Mouse (Mus musculus): ENCODE data around the gene Ctsa. TPM values are rescaled to one million over a fixed set of nuclear protein-coding genes. Genes with fewer than 3 reads are reported as not detected.

Ctsa gene
- total RNA-seq (2023): 189 to 200 TPM (median 195 TPM) in 4 replicates

GRCm38 (mm10) chr2:164832748-164833301 lies at the start of gene Ctsa:
Gene Ctsa (plus strand): TSS chr2:164832873.

GRCm38 (mm10) chr2:164785481-164786387 lies 46.9 kb upstream of the Ctsa start, which contains the start of gene Snx21:
Gene Snx21 (plus strand): TSS chr2:164785823.

GRCm38 (mm10) chr2:164804533-164805331 lies 27.9 kb upstream of the Ctsa start, which contains the start of the genes Acot8 and Zswim3:
Gene Acot8 (minus strand): TSS chr2:164804882.
Gene Zswim3 (plus strand): TSS chr2:164805098.

GRCm38 (mm10) chr2:164822636-164823165 lies 10.0 kb upstream of the Ctsa start, which contains the start of gene Zswim1:
Gene Zswim1 (plus strand): TSS chr2:164822686.

GRCm38 (mm10) chr2:164828437-164828836 lies 4.2 kb upstream of the Ctsa start, which contains the start of gene Spata25:
Gene Spata25 (minus strand): TSS chr2:164828537.

GRCm38 (mm10) chr2:164833314-164833959 lies 764 bp downstream of the Ctsa start, which contains the start of gene Neurl2:
Gene Neurl2 (minus strand): TSS chr2:164833456.

GRCm38 (mm10) chr2:164857101-164857821 lies 24.6 kb downstream of the Ctsa start, which contains the start of gene Pltp:
Gene Pltp (minus strand): TSS chr2:164857711.

GRCm38 (mm10) chr2:164879228-164879567 lies 46.5 kb downstream of the Ctsa start, which contains the start of gene Pcif1:
Gene Pcif1 (plus strand): TSS chr2:164879304.

Other genes starting within 250 kb of the Ctsa start
- gene Wfdc6a, start 247.4 kb upstream of the Ctsa start, total RNA-seq (2023): not detected in 4 replicates
- gene Eppin, start 239.3 kb upstream of the Ctsa start, total RNA-seq (2023): not detected in 4 replicates
- gene Wfdc6b, start 219.4 kb upstream of the Ctsa start, total RNA-seq (2023): not detected in 4 replicates
- gene Wfdc8, start 219.2 kb upstream of the Ctsa start, total RNA-seq (2023): not detected in 4 replicates
- gene Wfdc16, start 194.1 kb upstream of the Ctsa start, total RNA-seq (2023): not detected in 4 replicates
- 1.5 TPM in 1 of 4 replicates, not detected in the others for gene Wfdc10, start 176.8 kb upstream of the Ctsa start, total RNA-seq (2023)
- gene Wfdc9, start 176.3 kb upstream of the Ctsa start, total RNA-seq (2023): not detected in 4 replicates
- gene Wfdc11, start 158.8 kb upstream of the Ctsa start, total RNA-seq (2023): not detected in 4 replicates
- not detected in 4 replicates for gene Wfdc13, start 147.8 kb upstream of the Ctsa start, total RNA-seq (2023)
- gene Spint4, start 134.4 kb upstream of the Ctsa start, total RNA-seq (2023): not detected in 4 replicates
- not detected in 4 replicates for gene Spint5, start 117.6 kb upstream of the Ctsa start, total RNA-seq (2023)
- not detected in 4 replicates for gene Wfdc3, start 86.9 kb upstream of the Ctsa start, total RNA-seq (2023)
- 38.4 to 45.2 TPM (median 42.9 TPM) in 4 replicates for gene Dnttip1, start 86.9 kb upstream of the Ctsa start, total RNA-seq (2023)
- 1.7 to 4.0 TPM (median 2.7 TPM) in 4 replicates for gene Ube2c, start 63.0 kb upstream of the Ctsa start, total RNA-seq (2023)
- gene Tnnc2, start 52.9 kb upstream of the Ctsa start, total RNA-seq (2023): not detected in 4 replicates
- gene Snx21, start 47.0 kb upstream of the Ctsa start, total RNA-seq (2023): 0.46 to 0.97 TPM (median 0.70 TPM) in 4 replicates
- gene Acot8, start 28.0 kb upstream of the Ctsa start, total RNA-seq (2023): 53.7 to 69.6 TPM (median 60.6 TPM) in 4 replicates
- 3.2 to 4.0 TPM (median 3.6 TPM) in 4 replicates for gene Zswim3, start 27.8 kb upstream of the Ctsa start, total RNA-seq (2023)
- gene Zswim1, start 10.2 kb upstream of the Ctsa start, total RNA-seq (2023): 8.4 to 9.0 TPM (median 8.5 TPM) in 4 replicates
- gene Spata25, start 4.3 kb upstream of the Ctsa start, total RNA-seq (2023): 1.2 to 2.3 TPM (median 1.2 TPM) in 3 of 4 replicates, not detected in the other
- 3.8 to 5.6 TPM (median 4.9 TPM) in 4 replicates for gene Neurl2, start 583 bp downstream of the Ctsa start, total RNA-seq (2023)
- gene Pltp, start 24.8 kb downstream of the Ctsa start, total RNA-seq (2023): 7.6 to 11.4 TPM (median 9.0 TPM) in 4 replicates
- gene Pcif1, start 46.4 kb downstream of the Ctsa start, total RNA-seq (2023): 93.6 to 100 TPM (median 96.6 TPM) in 4 replicates
- gene Zfp335, start 78.9 kb downstream of the Ctsa start, total RNA-seq (2023): 55.9 to 61.8 TPM (median 58.0 TPM) in 4 replicates
- gene Mmp9, start 107.9 kb downstream of the Ctsa start, total RNA-seq (2023): 0.50 to 1.3 TPM (median 1.0 TPM) in 4 replicates
- gene Slc12a5, start 127.9 kb downstream of the Ctsa start, total RNA-seq (2023): 1.4 to 1.7 TPM (median 1.6 TPM) in 4 replicates
- gene Ncoa5, start 202.0 kb downstream of the Ctsa start, total RNA-seq (2023): 40.2 to 45.3 TPM (median 43.2 TPM) in 4 replicates
- gene Cd40, start 222.8 kb downstream of the Ctsa start, total RNA-seq (2023): 166 to 186 TPM (median 173 TPM) in 4 replicates

All from B cell, adult 62 days (primary cell).